In genomic region chrX:48683451-48683850, GRCm38 (mm10) we compare ENCODE assay signal across 8 mouse cellular contexts. TPM values are rescaled to one million over a fixed set of nuclear protein-coding genes. Genes with fewer than 3 reads are reported as not detected.
A peak's percentile ranks its signal among the peaks of the same experiment; 100 is the strongest.
DNase-seq lines count a peak whose midpoint lies in the region; ATAC-seq and TF ChIP-seq lines count a peak whose summit lies in the region.

No protein-coding gene starts in this region.

- H3K27me3 ChIP-seq in midbrain, embryonic 14.5 days (ENCODE audit: control insufficient read depth, insufficient read depth, low read length), result no peaks in the 10 kb centered on the region
- no peaks in the 10 kb centered on the region for H3K27me3 ChIP-seq in midbrain, embryonic 11.5 days (ENCODE audit: control insufficient read depth, insufficient read depth, low read length)
- H3K27me3 ChIP-seq in lung, embryonic 14.5 days (ENCODE audit: insufficient read depth, low read length), result no peaks in the 10 kb centered on the region

- H3K4me2 ChIP-seq in midbrain, embryonic 14.5 days (ENCODE audit: low read length), result no peak overlapping the region
- H3K4me2 ChIP-seq in midbrain, embryonic 11.5 days, result no peak overlapping the region
- no peak overlapping the region for H3K4me2 ChIP-seq in lung, embryonic 14.5 days

- no peaks in the 10 kb centered on the region for H3K4me1 ChIP-seq in midbrain, embryonic 14.5 days (ENCODE audit: control insufficient read depth, insufficient read depth, low read length)
- H3K4me1 ChIP-seq in midbrain, embryonic 11.5 days (ENCODE audit: control insufficient read depth, insufficient read depth, low read length), result no peaks in the 10 kb centered on the region
- H3K4me1 ChIP-seq in lung, embryonic 14.5 days (ENCODE audit: insufficient read depth), result no peaks in the 10 kb centered on the region

- no peak for ATAC-seq in midbrain, embryonic 14.5 days (ENCODE audit: low FRiP score, low TSS enrichment)
- ATAC-seq in midbrain, embryonic 11.5 days (ENCODE audit: low FRiP score), result no peak
- ATAC-seq in lung, embryonic 14.5 days (ENCODE audit: insufficient read depth), result no peak

- TF ChIP-seq CTCF in lung, embryonic 14.5 days (IDR thresholded peaks at IDR 0.05; ENCODE audit: low read depth), result peak; percentile 56

- H3K36me3 ChIP-seq in midbrain, embryonic 14.5 days (ENCODE audit: control insufficient read depth, insufficient read depth, low read length), result no peaks in the 10 kb centered on the region
- H3K36me3 ChIP-seq in midbrain, embryonic 11.5 days (ENCODE audit: control insufficient read depth, insufficient read depth, low read length), result no peaks in the 10 kb centered on the region
- no peaks in the 10 kb centered on the region for H3K36me3 ChIP-seq in lung, embryonic 14.5 days (ENCODE audit: insufficient read depth)

- no peak overlapping the region for H3K4me3 ChIP-seq in midbrain, embryonic 14.5 days (replicated peaks; ENCODE audit: low read depth, low read length)
- no peak overlapping the region for H3K4me3 ChIP-seq in midbrain, embryonic 11.5 days (ENCODE audit: low read depth, low read length)
- H3K4me3 ChIP-seq in lung, embryonic 14.5 days (ENCODE audit: low read depth, low read length), result no peak overlapping the region

- H3K9ac ChIP-seq in midbrain, embryonic 14.5 days (replicated peaks; ENCODE audit: low read length), result no peak overlapping the region
- no peak overlapping the region for H3K9ac ChIP-seq in midbrain, embryonic 11.5 days (ENCODE audit: low read length)
- H3K9ac ChIP-seq in lung, embryonic 14.5 days, result no peak overlapping the region

- 16% methylated on average over 3 of the region's 3 CpGs for WGBS in midbrain, embryonic 14.5 days
- 19% methylated on average over 3 of the region's 3 CpGs for WGBS in midbrain, embryonic 11.5 days
- 19% methylated on average over 3 of the region's 3 CpGs for WGBS in lung, embryonic 14.5 days

- no peak overlapping the region for H3K27ac ChIP-seq in midbrain, embryonic 14.5 days (replicated peaks; ENCODE audit: low read depth, low read length)
- no peak overlapping the region for H3K27ac ChIP-seq in midbrain, embryonic 11.5 days (ENCODE audit: low read depth, low read length)
- H3K27ac ChIP-seq in lung, embryonic 14.5 days (ENCODE audit: low read depth), result no peak overlapping the region

- peak; percentile 20 for DNase-seq in adrenal gland, adult 2 months
- no peak for DNase-seq in adrenal gland, adult 8-10 months
- peak; percentile 76 for DNase-seq in midbrain, embryonic 14.5 days
- no peak for DNase-seq in midbrain, embryonic 11.5 days (ENCODE audit: low spot score, missing footprints)
- DNase-seq in cerebellum, adult 9-10 months, result peak; percentile 49
- peak; percentile 58 for DNase-seq in heart, postnatal 4 days
- DNase-seq in lung, embryonic 14.5 days, result peak; percentile 65
- peak; percentile 4 to 35 for DNase-seq in spleen, postnatal 36 days (ENCODE audit: low spot score in 2 of 2)

- H3K9me3 ChIP-seq in midbrain, embryonic 14.5 days (ENCODE audit: control insufficient read depth, low read length), result no peaks in the 10 kb centered on the region
- H3K9me3 ChIP-seq in midbrain, embryonic 11.5 days (ENCODE audit: control insufficient read depth, low read length), result no peaks in the 10 kb centered on the region
- no peaks in the 10 kb centered on the region for H3K9me3 ChIP-seq in lung, embryonic 14.5 days (ENCODE audit: low read depth, low read length)

RNA-seq across cellular contexts. Expression of gene Gpr119, which starts 9.2 kb away (rescaled TPM):
- under 1 TPM in 1 of 2 experiments, not detected in 1; 0.12 TPM for total RNA-seq in adrenal gland, adult 2 months (2021)
- polyA plus RNA-seq in adrenal gland, adult 2 months (2012; rRNA removed), result 0.09 TPM in 1 of 2 replicates, not detected in the other
- under 1 TPM in 1 of 4 experiments, not detected in 3; 0.31 TPM for total RNA-seq in adrenal gland, adult 8-10 months (2022)
- polyA plus RNA-seq in midbrain, embryonic 14.5 days (2014; fragmentation: Nextera tagmentation; extraction: Ambion mirVana), result 0.09 TPM in 1 of 2 replicates, not detected in the other
- polyA plus RNA-seq in midbrain, embryonic 11.5 days (2014; fragmentation: Nextera tagmentation; extraction: Ambion mirVana), result not detected in 2 replicates
- not detected for total RNA-seq in heart, postnatal 4 days (2021)
- not detected in 2 replicates for polyA plus RNA-seq in lung, embryonic 14.5 days (2014; fragmentation: Nextera tagmentation; extraction: Ambion mirVana)

RNA-seq across cellular contexts. Expression of gene Rbmx2, which starts 11.4 kb away (rescaled TPM):
- total RNA-seq in adrenal gland, adult 2 months (2021), result 1 to 10 TPM; 2.0 to 4.3 TPM
- polyA plus RNA-seq in adrenal gland, adult 2 months (2012; rRNA removed), result 0.13 and 0.39 TPM in 2 replicates
- total RNA-seq in adrenal gland, adult 8-10 months (2022), result 1 to 10 TPM; 2.0 to 3.7 (median 3.5) TPM
- polyA plus RNA-seq in midbrain, embryonic 14.5 days (2014; fragmentation: Nextera tagmentation; extraction: Ambion mirVana), result 19.3 and 24.6 TPM in 2 replicates
- polyA plus RNA-seq in midbrain, embryonic 11.5 days (2014; fragmentation: Nextera tagmentation; extraction: Ambion mirVana), result 25.2 and 25.3 TPM in 2 replicates
- total RNA-seq in heart, postnatal 4 days (2021), result 1 to 10 TPM; 6.4 to 6.9 TPM
- polyA plus RNA-seq in lung, embryonic 14.5 days (2014; fragmentation: Nextera tagmentation; extraction: Ambion mirVana), result 21.9 and 27.6 TPM in 2 replicates

Comparison
In these comparisons a context has a peak if more than half of its experiments do, and no peak if none do; other contexts are left out.
1. DNase-seq: peak in adrenal gland, adult 2 months (single experiment), midbrain, embryonic 14.5 days (single experiment), cerebellum, adult 9-10 months (single experiment), heart, postnatal 4 days (single experiment), lung, embryonic 14.5 days (single experiment) and spleen, postnatal 36 days (2 of 2); none in adrenal gland, adult 8-10 months (single experiment) and midbrain, embryonic 11.5 days (single experiment).
2. RNA of gene Rbmx2, which starts 11.4 kb away (polyA plus RNA-seq): 21.9 to 27.6 TPM in lung, embryonic 14.5 days, 25.2 to 25.3 TPM in midbrain, embryonic 11.5 days and 19.3 to 24.6 TPM in midbrain, embryonic 14.5 days; 0.13 to 0.39 TPM in adrenal gland, adult 2 months; every median in the first group is over 10 times any median in the second.